Mouse (Mus musculus) myocyte (in vitro differentiated cells): ENCODE data around the gene Adra1b.

Source experiments
- CEBPB ChIP-seq: IDR thresholded peaks from 2 replicates; pipeline ENCODE4 v1.6.1; 2011; ENCODE audit warnings: mild to moderate bottlenecking, moderate library complexity; ENCODE audit not compliant: poor library complexity, insufficient read depth, severe bottlenecking
- E2F4 ChIP-seq: IDR thresholded peaks from one replicate; pipeline ENCODE4 v1.6.1; 2011; ENCODE audit warnings: mild to moderate bottlenecking, control low read depth, moderate library complexity; ENCODE audit not compliant: insufficient read depth
- MAX ChIP-seq: IDR thresholded peaks from one replicate; pipeline ENCODE4 v1.6.1; 2011; ENCODE audit warnings: low read depth, mild to moderate bottlenecking, control low read depth
- MYOD1 ChIP-seq, 3 experiments: IDR thresholded peaks; one replicate each; pipeline ENCODE4 v1.6.1; 2011; ENCODE audit warnings: control low read depth in 2 of 3, low read depth in 2 of 3, mild to moderate bottlenecking in 2 of 3, moderate library complexity in 1 of 3; ENCODE audit not compliant: insufficient read length in 2 of 3, control insufficient read depth in 1 of 3
- MYOG ChIP-seq, 3 experiments: IDR thresholded peaks; one replicate each; pipeline ENCODE4 v1.6.1; 2011; ENCODE audit warnings: control low read depth in 2 of 3, low read depth in 2 of 3, mild to moderate bottlenecking in 2 of 3; ENCODE audit not compliant: insufficient read length in 2 of 3, control insufficient read depth in 1 of 3, insufficient read depth in 1 of 3
- POLR2A ChIP-seq: IDR thresholded peaks from one replicate; pipeline ENCODE4 v1.6.1; 2011; ENCODE audit warnings: low read depth, mild to moderate bottlenecking, control low read depth, moderate library complexity; ENCODE audit not compliant: insufficient read length
- TCF12 ChIP-seq: IDR thresholded peaks from one replicate; pipeline ENCODE4 v1.6.1; 2011; ENCODE audit warnings: mild to moderate bottlenecking, control low read depth; ENCODE audit not compliant: poor library complexity, insufficient read depth, severe bottlenecking
- TCF3 ChIP-seq: IDR thresholded peaks from one replicate; pipeline ENCODE4 v1.6.1; 2011; ENCODE audit warnings: low read depth, control low read depth; ENCODE audit not compliant: insufficient read length
- USF1 ChIP-seq: IDR thresholded peaks from one replicate; pipeline ENCODE4 v1.6.1; 2011; ENCODE audit warnings: low read depth, mild to moderate bottlenecking, control low read depth, moderate library complexity

DNA sequence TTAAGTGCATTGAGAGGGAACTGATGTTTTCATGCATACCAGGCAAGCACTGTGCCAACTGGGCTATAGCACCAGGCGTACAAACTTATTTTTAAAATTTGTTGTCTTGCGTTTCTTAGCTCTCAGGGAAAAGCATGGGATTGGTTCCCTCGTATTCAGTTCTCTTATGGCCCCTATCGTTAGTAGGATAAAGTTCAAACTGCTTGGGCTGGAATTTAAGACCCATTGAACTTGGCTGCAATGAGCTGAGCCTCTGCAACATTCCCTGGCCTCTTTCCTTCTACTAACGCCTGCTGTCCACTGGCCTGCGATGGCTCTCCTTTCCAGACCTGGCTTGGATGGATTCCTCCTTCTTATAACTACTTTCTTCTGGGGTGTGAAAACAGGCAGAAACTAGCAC lies 110.6 kb downstream of the Adra1b start:
- TF ChIP-seq TCF12 (no peak), MAX (no peak), E2F4 (no peak), POLR2A (no peak), USF1 (no peak), TCF3 (no peak), CEBPB (no peak), MYOG (IDR thresholded peaks at IDR 0.05; ENCODE audit: control insufficient read depth in 1 of 3, insufficient read depth in 1 of 3, insufficient read length in 2 of 3, low read depth in 2 of 3) (no peak), MYOD1 (IDR thresholded peaks at IDR 0.05; ENCODE audit: control insufficient read depth in 1 of 3, insufficient read length in 2 of 3, low read depth in 2 of 3) (no peak)
